Mouse (Mus musculus): ENCODE data around the gene Cemip.
A peak's percentile ranks its signal among the peaks of the same experiment; 100 is the strongest.

GRCm38 (mm10) chr7:84115385-84115784 lies 29.1 kb upstream of the Cemip start:
- TF ChIP-seq POLR2A (IDR thresholded peaks at IDR 0.05; ENCODE audit: low read depth, low read length) (no peak), ZKSCAN1 (IDR thresholded peaks at IDR 0.05; ENCODE audit: borderline replicate concordance, low read depth, low read length) (no peak), EP300 (IDR thresholded peaks at IDR 0.05; ENCODE audit: low read length) (no peak), CTCF (conservative IDR thresholded peaks at IDR 0.05 in 1 of 2, IDR thresholded peaks at IDR 0.05 in 1 of 2; ENCODE audit: low read depth in 2 of 2, low read length in 2 of 2) (0 out of 4 replicates have a peak, but pooled peaks of 1 of the 2 experiments have one; percentile 13), MEF2A (IDR thresholded peaks at IDR 0.05; ENCODE audit: borderline replicate concordance, low read depth, low read length) (no peak), MAX (IDR thresholded peaks at IDR 0.05; ENCODE audit: low read length) (no peak), USF2 (conservative IDR thresholded peaks at IDR 0.05; ENCODE audit: low read depth, low read length) (no peak), BHLHE40 (IDR thresholded peaks at IDR 0.05; ENCODE audit: low read depth, low read length) (no peak), JUND (conservative IDR thresholded peaks at IDR 0.05; ENCODE audit: low read depth, low read length) (no peak)

Measured in CH12.LX (cell line).